Mouse (Mus musculus) MEL (cell line): Measurements from ENCODE around the gene Plxna4. TPM values are rescaled to one million over a fixed set of nuclear protein-coding genes. Genes with fewer than 3 reads are reported as not detected.

Source experiments
- DNase-seq: peaks from one replicate; pipeline ENCODE4 v3.0.0; 2011; ENCODE audit warnings: low read depth, low spot score
- H3K27ac ChIP-seq: 2 replicates; pipeline ENCODE4 v1.5.1; 2012; ENCODE audit warnings: low read depth, mild to moderate bottlenecking, control low read depth, low read length, moderate library complexity; ENCODE audit not compliant: control insufficient read depth
- H3K27me3 ChIP-seq, 2 experiments: fragments of 150-350 bp in 1 of 2; sonication (generic) in 1 of 2; 2 replicates each; pipeline ENCODE4 v1.6.1; 2012; ENCODE audit warnings: low read length in 2 of 2, mild to moderate bottlenecking in 2 of 2, improper control_type of control experiment in 1 of 2, moderate library complexity in 1 of 2; ENCODE audit not compliant: insufficient read depth in 2 of 2, control insufficient read depth in 1 of 2
- H3K36me3 ChIP-seq, 2 experiments: 2 replicates each; pipeline ENCODE4 v1.6.1; 2012 to 2014; ENCODE audit warnings: low read length in 2 of 2, improper control_type of control experiment in 1 of 2, inconsistent platforms in 1 of 2, mild to moderate bottlenecking in 1 of 2; ENCODE audit not compliant: insufficient read depth in 2 of 2, control insufficient read depth in 1 of 2
- H3K4me1 ChIP-seq, 2 experiments: fragments of 150-350 bp in 1 of 2; sonication (generic) in 1 of 2; 2 replicates each; pipeline ENCODE4 v1.6.1; 2012; ENCODE audit warnings: low read length in 2 of 2, improper control_type of control experiment in 1 of 2, mild to moderate bottlenecking in 1 of 2; ENCODE audit not compliant: insufficient read depth in 2 of 2, control insufficient read depth in 1 of 2
- H3K4me3 ChIP-seq, 2 experiments: fragments of 150-350 bp in 1 of 2; sonication (generic) in 1 of 2; 2 replicates each; pipeline ENCODE4 v1.5.1; 2012; ENCODE audit warnings: low read depth in 2 of 2, low read length in 2 of 2, mild to moderate bottlenecking in 2 of 2, moderate library complexity in 2 of 2, control low read depth in 1 of 2, improper control_type of control experiment in 1 of 2; ENCODE audit not compliant: control insufficient read depth in 1 of 2, insufficient read depth in 1 of 2
- H3K79me2 ChIP-seq: 2 replicates; pipeline ENCODE4 v1.6.1; 2012; ENCODE audit warnings: mild to moderate bottlenecking, low read length, moderate library complexity; ENCODE audit not compliant: control insufficient read depth, poor library complexity, insufficient read depth
- H3K9ac ChIP-seq: 2 replicates; pipeline ENCODE4 v1.6.1; 2012; ENCODE audit warnings: low read depth, mild to moderate bottlenecking, control low read depth, low read length, moderate library complexity; ENCODE audit not compliant: control insufficient read depth, poor library complexity, severe bottlenecking
- H3K9me3 ChIP-seq: fragments of 150-350 bp; sonication (generic); replicated peaks from 2 replicates; pipeline ENCODE4 v1.6.1; 2012; ENCODE audit warnings: mild to moderate bottlenecking, low read length, improper control_type of control experiment, moderate library complexity; ENCODE audit not compliant: insufficient read depth
- UBTF ChIP-seq: IDR thresholded peaks from 2 replicates; pipeline ENCODE4 v1.6.1; 2012; ENCODE audit warnings: low read depth, mild to moderate bottlenecking, inconsistent platforms, low read length, improper control_type of control experiment, moderate library complexity, borderline replicate concordance; ENCODE audit not compliant: insufficient read depth
- polyA plus RNA-seq, 2 experiments: library from polyadenylated mRNA; stranded (reverse) in 1 of 2; unstranded in 1 of 2; fragments of >175 nt in 1 of 2; fragments of >200 nt in 1 of 2; gene quantifications; 2 replicates each; pipeline versions ENCODE4 v1.2.1 to v1.2.4; 2012; ENCODE audit warnings: low replicate concordance in 2 of 2, low read depth in 1 of 2; ENCODE audit not compliant: insufficient read length in 2 of 2, insufficient read depth in 1 of 2, missing spikeins in 1 of 2
- total RNA-seq: library from RNA; depleted of rRNA; stranded (reverse); fragments of 300-350 nt; gene quantifications from 2 replicates; pipeline ENCODE4 v1.2.3, GENCODE M21; 2012

The Plxna4 gene
- total and polyA plus RNA-seq, 3 experiments, result 0.01 TPM; not detected in 2

- no peak for DNase-seq
- Histone ChIP-seq H3K9ac (no peak overlapping the region), H3K79me2 (no peaks in the 10 kb centered on the region), H3K4me1 (no peaks in the 10 kb centered on the region), H3K9me3 (no peaks in the 10 kb centered on the region), H3K27ac (no peak overlapping the region), H3K4me3 (no peak overlapping the region), H3K36me3 (no peaks in the 10 kb centered on the region), H3K27me3 (no peaks in the 10 kb centered on the region)
- no peak for TF ChIP-seq UBTF
Measured at GRCm38 (mm10) chr6:32105547-32106275, 482.3 kb downstream of the Plxna4 start.
